Mouse (Mus musculus): Measurements from ENCODE around the gene Abcb10.

DNA sequence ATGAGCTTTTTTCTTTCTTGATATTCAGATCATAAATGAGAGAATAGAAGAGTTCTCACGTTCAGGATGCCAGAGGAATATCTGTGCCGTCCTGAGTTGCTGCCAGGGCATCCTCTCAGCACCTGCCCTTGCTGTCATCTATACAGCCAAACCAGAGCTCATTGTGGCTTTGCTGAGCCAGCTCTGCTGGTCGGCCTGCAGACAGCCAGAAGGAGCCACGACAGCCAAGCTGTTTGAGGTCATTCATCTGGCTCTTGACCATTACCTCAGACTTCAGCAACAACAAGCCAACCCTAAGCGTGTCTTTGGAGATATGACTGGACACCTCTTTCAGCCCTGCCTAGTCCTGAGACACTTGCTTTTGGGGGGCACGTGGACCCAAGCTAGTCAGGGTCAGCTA, 44.9 kb upstream of the Abcb10 start:
- TF ChIP-seq CTCF (IDR thresholded peaks at IDR 0.05; ENCODE audit: extremely low read depth, insufficient read depth, low read length) (no peak), POLR2A (IDR thresholded peaks at IDR 0.05; ENCODE audit: extremely low read depth, insufficient read depth, low read length) (no peak)

All from cortical plate, adult 2 months (tissue).